Mouse (Mus musculus): ENCODE data around the gene Dock1.
A peak's percentile ranks its signal among the peaks of the same experiment; 100 is the strongest.

Dock1 gene

GRCm38 (mm10) chr7:134757605-134758004 is 87.2 kb downstream of the Dock1 start:
- no peak for DNase-seq

DNA sequence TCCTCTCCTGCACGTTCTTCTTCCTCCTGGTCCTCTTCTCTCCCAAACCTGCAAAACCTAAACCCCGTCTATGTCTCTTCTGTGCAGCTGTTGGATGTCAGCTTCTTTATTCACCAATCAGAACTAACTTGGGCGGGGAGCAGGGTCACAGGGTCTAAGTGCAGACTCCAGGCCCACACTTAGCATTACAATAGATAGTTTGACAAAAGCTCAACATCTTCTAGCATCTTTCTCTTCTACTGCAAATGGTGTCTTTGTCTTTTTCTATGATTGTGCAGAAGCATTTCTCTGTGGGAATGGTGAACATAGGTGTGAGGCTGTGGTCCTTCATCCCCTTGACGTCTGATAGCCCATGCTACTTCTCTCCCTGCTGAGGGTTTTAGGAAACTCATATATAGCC is 91.3 kb downstream of the Dock1 start:
- no peak for DNase-seq

- DNase-seq: no peak
These were observed 94.7 kb downstream of the Dock1 start for GRCm38 (mm10) chr7:134765130-134765529.

GRCm38 (mm10) chr7:134771314-134771713 is 100.9 kb downstream of the Dock1 start:
- DNase-seq: no peak

- DNase-seq: no peak
These were observed 101.9 kb downstream of the Dock1 start for GRCm38 (mm10) chr7:134772363-134772762.

DNA sequence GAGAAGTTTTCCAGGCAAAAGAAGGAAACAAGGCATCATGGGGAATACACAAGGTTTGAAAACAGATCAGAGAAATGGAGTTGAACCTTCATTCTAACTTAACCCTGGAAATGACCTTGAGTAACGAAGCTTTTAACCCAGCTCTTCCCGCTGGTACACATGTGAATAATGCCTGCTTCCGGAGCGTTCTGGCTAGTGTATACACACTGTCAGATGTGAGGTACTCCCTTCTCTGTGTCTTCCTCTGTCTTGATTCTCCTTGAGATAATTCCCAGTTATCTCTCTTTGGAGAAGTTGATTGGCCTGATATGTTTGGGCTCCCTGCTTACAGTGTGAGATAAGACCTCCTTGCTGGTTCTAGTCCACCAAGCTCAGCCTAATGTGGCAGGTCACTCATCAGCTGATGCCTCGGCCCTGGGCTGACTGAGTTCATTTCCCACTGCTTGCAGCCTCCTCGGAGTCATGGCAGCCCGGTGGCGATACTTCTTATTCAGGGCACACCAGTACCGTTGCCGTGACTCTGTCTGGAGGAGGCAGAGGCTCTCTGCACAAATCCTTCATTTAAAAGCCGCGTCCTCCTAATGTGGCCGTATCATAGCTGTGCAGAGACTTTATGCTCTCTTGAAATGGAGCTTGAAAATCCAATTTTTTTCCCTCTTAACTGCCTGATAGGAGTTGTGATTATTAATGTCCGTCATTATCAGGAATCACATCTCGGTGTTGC is 102.6 kb downstream of the Dock1 start:
- DNase-seq: no peak

DNA sequence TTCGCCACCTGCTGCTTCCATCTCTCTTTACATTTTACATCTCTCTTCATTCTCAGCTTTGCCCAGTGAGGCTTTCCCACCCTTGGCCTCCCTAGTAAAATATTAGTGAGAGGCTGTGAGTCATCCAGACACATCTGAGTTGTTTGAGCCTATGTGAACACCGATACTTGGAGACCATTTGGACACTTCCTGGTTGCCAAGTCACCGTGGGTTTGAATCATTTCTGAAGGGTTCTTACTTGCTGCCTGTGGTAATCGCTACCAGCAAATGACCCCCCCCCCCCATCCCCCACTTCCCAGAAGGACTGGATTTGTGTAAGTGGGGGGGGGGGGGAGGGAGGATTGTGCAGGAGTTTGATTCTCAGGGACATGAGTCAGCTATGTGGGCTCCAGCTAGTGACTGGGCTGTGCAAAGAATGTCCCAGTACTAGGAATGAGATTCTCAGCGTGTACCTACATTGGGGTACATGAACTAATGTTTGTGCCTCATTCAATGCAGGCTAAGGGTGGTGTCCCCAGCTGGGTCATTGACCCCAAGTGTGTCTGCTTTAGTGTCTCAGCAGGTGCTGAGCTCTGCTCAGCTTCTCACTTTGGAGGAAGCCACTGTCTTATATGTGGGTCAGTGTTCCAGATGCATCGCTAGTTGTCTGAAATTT is 103.4 kb downstream of the Dock1 start:
- DNase-seq: no peak

GRCm38 (mm10) chr7:134774468-134775162 is 104.2 kb downstream of the Dock1 start:
- no peak for DNase-seq

- DNase-seq: no peak
These were observed 105.2 kb downstream of the Dock1 start for GRCm38 (mm10) chr7:134775671-134776070.

DNA sequence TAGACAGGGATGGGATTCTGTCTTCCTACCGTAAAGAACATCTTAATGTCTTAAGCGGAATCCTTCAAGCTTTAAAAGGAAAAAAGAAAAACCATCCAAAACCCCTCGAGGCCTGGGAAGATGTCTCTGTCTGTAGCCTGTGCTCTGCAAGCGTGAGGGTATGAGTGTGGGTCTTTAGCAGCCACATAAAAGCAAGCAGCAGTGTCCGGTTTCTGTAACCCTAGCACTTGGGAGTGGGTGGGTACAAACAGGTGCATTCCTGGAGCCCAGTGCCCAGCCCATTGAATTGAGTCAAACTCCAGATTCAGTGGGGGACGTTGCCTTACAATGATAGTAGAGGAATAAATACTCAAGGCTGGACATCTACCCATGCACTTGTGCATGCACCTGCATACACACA is 105.9 kb downstream of the Dock1 start:
- no peak for DNase-seq

- DNase-seq: no peak
These were observed 109.3 kb downstream of the Dock1 start for GRCm38 (mm10) chr7:134779761-134780160.

DNA sequence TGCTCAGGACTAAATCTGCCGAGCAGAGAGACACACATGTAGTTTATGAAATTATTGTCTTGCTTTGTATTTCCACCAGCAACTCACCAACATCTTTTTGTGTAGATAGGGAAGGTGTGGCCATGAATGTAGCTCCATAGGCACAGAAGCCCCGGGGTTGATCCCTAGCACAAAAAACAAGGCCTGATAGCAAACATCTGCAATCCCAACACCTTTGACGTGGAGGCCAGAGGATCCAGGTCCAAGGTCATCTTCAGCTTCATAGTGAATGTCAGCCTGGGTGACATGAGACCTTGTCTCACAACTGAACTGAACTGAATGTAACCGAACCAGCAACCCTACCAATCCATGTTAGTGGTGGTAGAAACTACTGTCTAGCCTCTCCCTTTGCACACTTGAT is 116.7 kb downstream of the Dock1 start:
- DNase-seq: no peak

- DNase-seq: no peak
These were observed 124.4 kb downstream of the Dock1 start for GRCm38 (mm10) chr7:134794889-134795288.

- DNase-seq: no peak
These were observed 129.6 kb downstream of the Dock1 start for GRCm38 (mm10) chr7:134800079-134800478.

DNA sequence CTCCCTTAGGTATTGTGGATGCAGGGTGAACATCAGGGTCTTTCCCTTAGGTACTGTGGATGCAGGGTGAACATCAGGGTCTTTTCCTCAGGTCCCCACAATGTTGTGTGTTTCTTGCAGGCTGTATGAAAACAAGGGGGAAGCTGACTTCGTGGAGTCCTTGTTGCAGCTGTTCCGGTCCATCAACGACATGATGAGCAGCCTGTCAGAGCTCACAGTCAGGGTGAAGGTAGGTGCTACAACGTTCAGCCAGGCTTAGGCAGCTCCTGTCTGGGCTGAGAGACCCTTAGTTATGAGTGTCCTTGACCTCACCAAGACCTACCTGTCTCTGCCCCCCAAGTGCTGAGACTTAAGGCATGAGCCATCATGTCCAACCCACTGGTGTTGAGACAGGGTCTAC is 134.0 kb downstream of the Dock1 start:
- no peak for DNase-seq

DNA sequence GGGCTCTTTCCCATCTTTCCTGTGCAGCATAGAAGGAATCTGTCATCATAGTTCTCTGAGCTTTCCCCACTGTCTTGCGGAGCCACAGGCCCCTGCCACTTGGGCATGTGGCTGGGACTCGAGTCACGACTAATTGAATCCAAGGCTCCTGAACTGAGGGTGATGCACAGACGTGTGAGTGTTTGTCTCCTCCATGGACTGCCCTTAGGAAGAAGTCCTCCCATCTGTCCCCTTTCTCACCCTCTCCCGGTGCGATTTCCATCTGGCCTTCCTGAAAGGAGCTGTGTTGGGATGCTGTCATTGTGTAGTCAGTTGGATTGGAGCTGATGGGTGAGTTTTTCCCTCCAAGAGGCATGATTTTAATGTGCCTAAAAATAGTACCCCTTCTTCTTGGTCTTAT is 136.3 kb downstream of the Dock1 start:
- DNase-seq: no peak

DNA sequence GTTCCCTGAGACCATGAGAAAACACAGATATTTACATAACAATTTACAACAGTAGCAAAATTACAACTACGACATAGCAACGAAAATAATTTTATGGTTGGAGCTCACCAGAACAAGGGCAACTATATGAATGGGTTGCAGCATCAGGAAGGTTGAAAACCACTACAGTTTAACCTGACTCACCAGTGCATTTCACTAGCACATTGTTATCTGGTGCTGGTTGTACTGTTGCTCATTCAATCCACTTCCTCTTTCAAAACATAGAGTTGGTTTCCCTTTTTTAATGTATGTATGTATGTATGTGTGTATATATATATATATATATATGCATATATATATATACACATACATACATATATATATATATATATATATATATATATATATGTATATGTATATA is 138.0 kb downstream of the Dock1 start:
- DNase-seq: no peak

- DNase-seq: peak; percentile 7 to 16
These were observed 139.0 kb downstream of the Dock1 start for GRCm38 (mm10) chr7:134809241-134809975.

- no peak for DNase-seq
These were observed 148.0 kb downstream of the Dock1 start for GRCm38 (mm10) chr7:134818471-134818870.

DNA sequence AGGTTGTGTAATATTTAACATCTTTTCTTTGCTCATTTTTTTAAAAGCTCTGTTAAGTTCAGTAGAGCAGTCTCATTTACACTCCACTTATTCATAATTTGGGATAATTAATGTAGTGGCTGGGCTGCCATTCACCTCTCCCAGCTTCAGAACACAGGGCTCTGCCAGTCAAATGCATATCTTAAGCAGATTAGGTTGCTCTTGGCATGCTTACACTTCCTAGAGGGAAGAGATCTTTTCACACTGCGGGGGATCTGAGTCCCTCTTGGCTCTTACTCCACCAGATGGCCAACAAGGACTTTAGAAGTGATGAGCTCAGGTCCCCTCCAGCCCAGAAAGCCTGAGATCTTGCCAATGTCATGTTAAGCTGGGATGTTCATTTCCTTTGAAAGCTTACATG is 150.8 kb downstream of the Dock1 start:
- no peak for DNase-seq

DNA sequence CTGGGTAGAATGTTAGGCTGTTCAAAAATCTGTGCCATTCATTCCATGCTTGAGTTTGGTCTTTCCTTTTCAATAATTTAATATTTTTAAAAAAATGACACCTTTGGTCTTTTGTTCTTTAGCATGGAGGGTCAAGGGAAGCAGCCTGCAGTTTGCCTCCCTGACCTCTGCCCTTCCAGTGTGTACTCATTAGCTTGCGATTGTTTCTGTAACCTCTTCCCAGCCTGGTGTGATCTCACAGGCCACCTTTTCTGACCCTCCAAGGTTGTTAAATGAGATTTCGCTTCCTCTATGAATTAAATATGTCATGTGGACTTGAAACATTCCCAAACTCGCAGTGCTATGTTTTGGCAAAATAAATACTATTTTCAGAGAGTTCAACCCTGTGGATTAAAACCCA is 151.6 kb downstream of the Dock1 start:
- no peak for DNase-seq

DNA sequence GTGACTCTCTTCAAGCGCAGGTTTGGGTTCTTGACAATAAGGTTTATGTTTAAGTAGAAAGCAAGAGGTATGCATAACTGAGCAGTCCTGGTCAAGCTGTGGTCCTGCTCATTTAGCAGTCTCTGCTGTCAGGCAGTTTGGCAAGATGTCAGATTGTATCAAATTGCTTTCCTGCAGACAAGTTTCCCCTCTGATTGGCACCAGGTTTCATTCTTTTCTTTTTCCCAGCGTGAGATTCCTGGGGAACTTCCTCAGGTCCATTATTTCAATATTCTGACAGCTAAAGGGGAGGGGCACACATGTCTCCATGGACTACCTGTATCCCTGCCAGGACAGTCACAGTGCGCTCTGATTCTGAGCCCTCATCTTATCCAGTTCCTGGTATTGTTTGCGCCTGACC is 153.4 kb downstream of the Dock1 start:
- no peak for DNase-seq

- DNase-seq: no peak
These were observed 169.6 kb downstream of the Dock1 start for GRCm38 (mm10) chr7:134840066-134840465.
